Mouse (Mus musculus) CH12.LX (cell line): ENCODE data around the gene Zc3h4.

Source experiments
- CTCF ChIP-seq, 2 experiments: IDR thresholded peaks in 1 of 2; conservative IDR thresholded peaks in 1 of 2; 2 replicates each; pipeline ENCODE4 v1.5.1; 2011 to 2012; ENCODE audit warnings: low read depth in 2 of 2, low read length in 2 of 2, improper control_type of control experiment in 1 of 2, inconsistent platforms in 1 of 2, mild to moderate bottlenecking in 1 of 2, moderate library complexity in 1 of 2
- HCFC1 ChIP-seq: IDR thresholded peaks from 2 replicates; pipeline ENCODE4 v1.6.1; 2012; ENCODE audit warnings: low read depth, mild to moderate bottlenecking, inconsistent platforms, low read length, improper control_type of control experiment
- IRF4 ChIP-seq: IDR thresholded peaks from 2 replicates; pipeline ENCODE4 v1.6.1; 2014; ENCODE audit warnings: low read depth, mild to moderate bottlenecking, inconsistent platforms, low read length, improper control_type of control experiment
- JUN ChIP-seq: IDR thresholded peaks from 2 replicates; pipeline ENCODE4 v1.6.1; 2011; ENCODE audit warnings: low read depth, mild to moderate bottlenecking, low read length, improper control_type of control experiment, moderate library complexity; ENCODE audit not compliant: insufficient read depth
- KAT2A ChIP-seq: IDR thresholded peaks from 2 replicates; pipeline ENCODE4 v1.6.1; 2012; ENCODE audit warnings: low read length, improper control_type of control experiment, inconsistent platforms; ENCODE audit not compliant: insufficient replicate concordance
- POLR2A ChIP-seq: IDR thresholded peaks from 2 replicates; pipeline ENCODE4 v1.6.1; 2011; ENCODE audit warnings: low read depth, mild to moderate bottlenecking, improper control_type of control experiment, low read length
- TCF12 ChIP-seq: IDR thresholded peaks from 2 replicates; pipeline ENCODE4 v1.6.1; 2014; ENCODE audit warnings: low read depth, mild to moderate bottlenecking, inconsistent platforms, low read length, improper control_type of control experiment
- USF1 ChIP-seq: IDR thresholded peaks from 2 replicates; pipeline ENCODE4 v1.6.1; 2014; ENCODE audit warnings: low read depth, mild to moderate bottlenecking, inconsistent platforms, low read length, improper control_type of control experiment
- ZNF384 ChIP-seq: IDR thresholded peaks from 2 replicates; pipeline ENCODE4 v1.6.1; 2012; ENCODE audit warnings: low read depth, low read length, improper control_type of control experiment, inconsistent platforms

DNA sequence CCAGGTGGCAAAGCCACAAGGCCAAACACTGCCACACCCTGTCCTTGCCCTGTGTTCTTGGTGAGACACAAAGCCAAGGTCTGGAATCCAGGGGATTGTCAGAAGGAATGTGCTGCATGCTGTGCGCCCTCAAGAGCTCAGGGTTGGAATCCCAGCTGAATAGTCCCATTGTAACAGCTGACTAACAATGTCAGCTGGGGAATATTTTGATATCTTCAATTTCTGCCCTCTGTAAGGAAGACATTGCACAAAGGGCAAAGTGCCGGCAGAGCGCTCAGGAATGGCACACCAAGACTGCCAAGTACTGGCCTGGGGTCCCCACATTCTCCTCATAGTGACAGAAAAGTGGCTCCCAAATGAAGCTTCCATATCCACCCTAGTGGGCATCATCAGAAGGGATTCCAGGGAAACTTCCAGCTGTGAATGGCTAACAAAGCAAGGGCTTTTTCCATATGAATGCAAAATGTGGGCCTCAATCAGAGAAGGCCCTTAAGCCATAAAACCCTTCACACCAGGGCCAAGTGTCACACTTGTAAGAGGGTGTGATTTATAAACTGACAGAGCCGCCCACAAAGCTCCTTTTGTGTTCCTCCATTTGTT is 35.7 kb upstream of the Zc3h4 start:
- no peak for TF ChIP-seq JUN
- TF ChIP-seq IRF4: no peak
- no peak for TF ChIP-seq CTCF (conservative IDR thresholded peaks at IDR 0.05 in 1 of 2, IDR thresholded peaks at IDR 0.05 in 1 of 2; ENCODE audit: low read depth in 2 of 2, low read length in 2 of 2)
- no peak for TF ChIP-seq USF1
- no peak for TF ChIP-seq ZNF384
- no peak for TF ChIP-seq POLR2A
- TF ChIP-seq TCF12: no peak
- TF ChIP-seq KAT2A: no peak
- TF ChIP-seq HCFC1: no peak
